9 mouse cellular contexts compared by ENCODE assay signal in genomic region chr14:31669642-31670490, GRCm38 (mm10). TPM values are rescaled to one million over a fixed set of nuclear protein-coding genes. Genes with fewer than 3 reads are reported as not detected.
DNase-seq lines count a peak whose midpoint lies in the region; ATAC-seq and TF ChIP-seq lines count a peak whose summit lies in the region.
"Had no signal": no experiment of that assay in that cellular context is flagged by ENCODE, and none has a peak within 500 bp of the region (broad histone marks: within the 10 kb centered on the region; RNA-seq: fewer than 3 reads in every experiment).

No protein-coding gene starts in this region.

- H3K4me1 ChIP-seq in forebrain, embryonic 13.5 days: peaks cover 30% of the 10 kb centered on the region
- peaks cover 38% of the 10 kb centered on the region for H3K4me1 ChIP-seq in liver, postnatal 0 days (ENCODE audit: insufficient read depth)
- peaks cover 20% of the 10 kb centered on the region for H3K4me1 ChIP-seq in neural tube, embryonic 11.5 days (ENCODE audit: control insufficient read depth, insufficient read depth, low read length)

- peak; percentile 39; the same call in 1 of the 2 replicates for TF ChIP-seq EP300 in liver, postnatal 0 days (IDR thresholded peaks at IDR 0.05; ENCODE audit: low read depth)

- H3K36me3 ChIP-seq in forebrain, embryonic 13.5 days (ENCODE audit: poor library complexity, severe bottlenecking): peaks cover 5% of the 10 kb centered on the region
- H3K36me3 ChIP-seq in liver, postnatal 0 days (replicated peaks; ENCODE audit: insufficient read depth, low read length): peaks cover 9% of the 10 kb centered on the region
- H3K36me3 ChIP-seq in neural tube, embryonic 11.5 days (ENCODE audit: control insufficient read depth, insufficient read depth, low read length): peaks cover 3% of the 10 kb centered on the region; the same call in 1 of the 2 replicates

- H3K4me2 ChIP-seq in forebrain, embryonic 13.5 days: no peak overlapping the region
- H3K4me2 ChIP-seq in liver, postnatal 0 days (ENCODE audit: low read depth, low read length): peak overlapping the region; percentile 51
- H3K4me2 ChIP-seq in neural tube, embryonic 11.5 days (ENCODE audit: low read depth): no peak overlapping the region

- TF ChIP-seq CTCF in liver, postnatal 0 days (IDR thresholded peaks at IDR 0.05; ENCODE audit: low read depth): no peak

- peak overlapping the region; percentile 71 for H3K27ac ChIP-seq in forebrain, embryonic 13.5 days
- peak overlapping the region; percentile 72 for H3K27ac ChIP-seq in liver, postnatal 0 days (ENCODE audit: low read depth)
- H3K27ac ChIP-seq in neural tube, embryonic 11.5 days (ENCODE audit: low read depth, low read length): peak overlapping the region; percentile 79

- no peaks in the 10 kb centered on the region for H3K27me3 ChIP-seq in forebrain, embryonic 13.5 days
- no peaks in the 10 kb centered on the region for H3K27me3 ChIP-seq in liver, postnatal 0 days (ENCODE audit: insufficient read depth, low read length)
- H3K27me3 ChIP-seq in neural tube, embryonic 11.5 days (ENCODE audit: control insufficient read depth, insufficient read depth, low read length): no peaks in the 10 kb centered on the region

- no peaks in the 10 kb centered on the region for H3K9me3 ChIP-seq in forebrain, embryonic 13.5 days (replicated peaks)
- H3K9me3 ChIP-seq in liver, postnatal 0 days (ENCODE audit: low read length): no peaks in the 10 kb centered on the region
- no peaks in the 10 kb centered on the region for H3K9me3 ChIP-seq in neural tube, embryonic 11.5 days (ENCODE audit: control insufficient read depth, low read length)

- peak; percentile 98 for DNase-seq in 416B (ENCODE audit: low read depth)
- DNase-seq in Muller cell, postnatal 12 days (ENCODE audit: inconsistent ontology term): peak; percentile 99
- peak; percentile 87 for DNase-seq in induced T-regulatory cell, adult 2 months (ENCODE audit: low read depth)
- no peak for DNase-seq in liver, postnatal 0 days
- DNase-seq in neural tube, embryonic 11.5 days (ENCODE audit: low spot score): peak; percentile 48
- DNase-seq in frontal cortex, postnatal 10 days (ENCODE audit: low spot score in 2 of 2): no peak
- DNase-seq in ovary, postnatal 14 days (ENCODE audit: low spot score): no peak

- no peak overlapping the region for H3K4me3 ChIP-seq in forebrain, embryonic 13.5 days
- H3K4me3 ChIP-seq in liver, postnatal 0 days (ENCODE audit: low read depth, low read length): no peak overlapping the region
- H3K4me3 ChIP-seq in neural tube, embryonic 11.5 days (ENCODE audit: low read depth, low read length): no peak overlapping the region
- H3K4me3 ChIP-seq: erythroblast, embryonic 14.5 days had no signal

- H3K9ac ChIP-seq in forebrain, embryonic 13.5 days: peak overlapping the region; percentile 41
- H3K9ac ChIP-seq in liver, postnatal 0 days (replicated peaks): no peak overlapping the region; the same call in 1 of the 2 replicates
- H3K9ac ChIP-seq in neural tube, embryonic 11.5 days (ENCODE audit: low read length): peak overlapping the region; percentile 22

- WGBS in forebrain, embryonic 13.5 days: 51% methylated on average over 15 of the region's 15 CpGs
- WGBS in liver, postnatal 0 days (ENCODE audit: insufficient replicate concordance): 25% methylated on average over 15 of the region's 15 CpGs
- WGBS in neural tube, embryonic 11.5 days: 65% methylated on average over 15 of the region's 15 CpGs

- peak; percentile 73 for ATAC-seq in forebrain, embryonic 13.5 days
- peak; percentile 55 for ATAC-seq in liver, postnatal 0 days
- ATAC-seq in neural tube, embryonic 11.5 days (ENCODE audit: insufficient read depth, low FRiP score, low TSS enrichment): peak; percentile 58

RNA-seq across cellular contexts. Expression of gene Hacl1, which starts 28.8 kb away (rescaled TPM):
- 7.7 and 8.9 TPM in 2 replicates for polyA plus RNA-seq in forebrain, embryonic 13.5 days (2015; fragmentation: Nextera tagmentation; extraction: Ambion mirVana)
- 310 and 342 TPM in 2 replicates for polyA plus RNA-seq in liver, postnatal 0 days (2015; fragmentation: Nextera tagmentation; extraction: Ambion mirVana)
- 6.7 and 8.2 TPM in 2 replicates for polyA plus RNA-seq in neural tube, embryonic 11.5 days (2014; fragmentation: Nextera tagmentation; extraction: Ambion mirVana)

RNA-seq across cellular contexts. Expression of gene Btd, which starts 29.0 kb away (rescaled TPM):
- 12.5 and 12.7 TPM in 2 replicates for polyA plus RNA-seq in forebrain, embryonic 13.5 days (2015; fragmentation: Nextera tagmentation; extraction: Ambion mirVana)
- 40.3 and 44.1 TPM in 2 replicates for polyA plus RNA-seq in liver, postnatal 0 days (2015; fragmentation: Nextera tagmentation; extraction: Ambion mirVana)
- polyA plus RNA-seq in neural tube, embryonic 11.5 days (2014; fragmentation: Nextera tagmentation; extraction: Ambion mirVana): 14.5 and 16.0 TPM in 2 replicates

RNA-seq across cellular contexts. Expression of gene Gm49387, which starts 29.2 kb away (rescaled TPM):
- not detected in 2 replicates for polyA plus RNA-seq in forebrain, embryonic 13.5 days (2015; fragmentation: Nextera tagmentation; extraction: Ambion mirVana)
- polyA plus RNA-seq in liver, postnatal 0 days (2015; fragmentation: Nextera tagmentation; extraction: Ambion mirVana): 0.89 and 3.9 TPM in 2 replicates
- 1.0 TPM in 1 of 2 replicates, not detected in the other for polyA plus RNA-seq in neural tube, embryonic 11.5 days (2014; fragmentation: Nextera tagmentation; extraction: Ambion mirVana)
- polyA plus RNA-seq: erythroblast, embryonic 14.5 days had no signal

Comparison
In these comparisons a context has a peak if more than half of its experiments do, and no peak if none do; other contexts are left out.
1. DNase-seq: peak in 416B (single experiment), Muller cell, postnatal 12 days (single experiment), induced T-regulatory cell, adult 2 months (single experiment) and neural tube, embryonic 11.5 days (single experiment); none in liver, postnatal 0 days (single experiment), frontal cortex, postnatal 10 days (0 of 2) and ovary, postnatal 14 days (single experiment).
2. RNA of gene Hacl1, which starts 28.8 kb away (polyA plus RNA-seq): 310 to 342 TPM in liver, postnatal 0 days; 6.7 to 8.2 TPM in neural tube, embryonic 11.5 days and 7.7 to 8.9 TPM in forebrain, embryonic 13.5 days; every median in the first group is over 10 times any median in the second.
3. Peak in every context shown above with its lines, with median percentiles within 50 percentile points of each other: ATAC-seq and H3K27ac ChIP-seq.